Mouse (Mus musculus) midbrain, embryonic 10.5 days (tissue): ENCODE data around the gene Ing4. TPM values are rescaled to one million over a fixed set of nuclear protein-coding genes. Genes with fewer than 3 reads are reported as not detected.
A peak's percentile ranks its signal among the peaks of the same experiment; 100 is the strongest.

Experiments used
- DNase-seq: peaks from one replicate; pipeline ENCODE4 v3.0.0-alpha.2; 2017; ENCODE audit warnings: low spot score
- H3K27ac ChIP-seq: fragments of 300-500 bp; sonication (generic); replicated peaks from 2 replicates; pipeline ENCODE4 v1.5.1; 2016; ENCODE audit warnings: mild to moderate bottlenecking
- H3K27me3 ChIP-seq: fragments of 300-500 bp; sonication (generic); 2 replicates; pipeline ENCODE4 v1.6.1; 2016; ENCODE audit warnings: low read depth, mild to moderate bottlenecking; ENCODE audit not compliant: poor library complexity, severe bottlenecking
- H3K36me3 ChIP-seq: fragments of 300-500 bp; sonication (generic); 2 replicates; pipeline ENCODE4 v1.6.1; 2016; ENCODE audit warnings: mild to moderate bottlenecking, moderate library complexity
- H3K4me1 ChIP-seq: fragments of 300-500 bp; sonication (generic); 2 replicates; pipeline ENCODE4 v1.6.1; 2016
- H3K4me3 ChIP-seq: fragments of 300-500 bp; sonication (generic); 2 replicates; pipeline ENCODE4 v1.5.1; 2016; ENCODE audit warnings: mild to moderate bottlenecking, moderate library complexity
- H3K9me3 ChIP-seq: fragments of 300-500 bp; sonication (generic); replicated peaks from 2 replicates; pipeline ENCODE4 v1.6.1; 2016; ENCODE audit warnings: mild to moderate bottlenecking
- WGBS: fragments of 180-500 bp; shearing (Covaris S2); methylation state at CpG from one replicate; pipeline ENCODE4 v1.1.7; 2016; 5-methylcytosine and 5-hydroxymethylcytosine counted together
- microRNA-seq: library from miRNA; unstranded; fragments of <30 nt; microRNA quantifications from one replicate; pipeline ENCODE4, GENCODE M21; 2017
- polyA plus RNA-seq: library from polyadenylated mRNA; unstranded; fragments of >200 nt; fragmentation: Nextera tagmentation; extraction: Ambion mirVana; gene quantifications from 2 replicates; pipeline ENCODE4 v1.2.1, GENCODE M21; 2016

Gene Ing4
- polyA plus RNA-seq, 1 experiment from 2014 or later, result 121 TPM

DNA sequence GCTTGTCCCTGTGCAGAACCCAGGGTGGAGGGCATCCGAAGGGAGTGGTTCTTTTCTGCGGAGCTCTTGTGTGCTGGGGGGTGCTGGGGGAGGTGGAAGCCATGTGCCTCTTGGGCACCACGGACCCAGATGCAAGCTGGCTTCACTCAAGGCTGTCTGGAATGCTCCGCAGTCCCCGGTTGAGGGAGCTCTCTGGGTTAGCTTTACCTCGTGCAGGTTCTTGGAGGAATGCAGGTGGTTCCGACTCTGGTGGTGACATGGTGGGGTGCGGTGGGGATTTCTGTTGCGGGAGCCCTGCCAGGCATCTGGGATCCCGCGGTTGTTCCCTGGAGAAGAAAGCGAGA is 57.8 kb downstream of the Ing4 start:
- H3K36me3 ChIP-seq, result peaks cover 49% of the 10 kb centered on the region
- H3K4me1 ChIP-seq, result peaks cover 51% of the 10 kb centered on the region
- peak overlapping the region; percentile 80 for H3K4me3 ChIP-seq
- H3K27me3 ChIP-seq, result no peaks in the 10 kb centered on the region
- no peaks in the 10 kb centered on the region for H3K9me3 ChIP-seq
- peak overlapping the region; percentile 97 for H3K27ac ChIP-seq
- WGBS, result 1% methylated on average over 12 of the region's 12 CpGs
- peak; percentile 31 for DNase-seq

GRCm38 (mm10) chr6:125097951-125098350 is 58.4 kb downstream of the Ing4 start:
- WGBS, result 63% methylated on average over 8 of the region's 8 CpGs
- Histone ChIP-seq H3K4me3 (peak overlapping the region; percentile 80), H3K9me3 (no peaks in the 10 kb centered on the region), H3K4me1 (peaks cover 51% of the 10 kb centered on the region), H3K27ac (peak overlapping the region; percentile 97), H3K27me3 (no peaks in the 10 kb centered on the region), H3K36me3 (peaks cover 56% of the 10 kb centered on the region)
- no peak for DNase-seq

DNA sequence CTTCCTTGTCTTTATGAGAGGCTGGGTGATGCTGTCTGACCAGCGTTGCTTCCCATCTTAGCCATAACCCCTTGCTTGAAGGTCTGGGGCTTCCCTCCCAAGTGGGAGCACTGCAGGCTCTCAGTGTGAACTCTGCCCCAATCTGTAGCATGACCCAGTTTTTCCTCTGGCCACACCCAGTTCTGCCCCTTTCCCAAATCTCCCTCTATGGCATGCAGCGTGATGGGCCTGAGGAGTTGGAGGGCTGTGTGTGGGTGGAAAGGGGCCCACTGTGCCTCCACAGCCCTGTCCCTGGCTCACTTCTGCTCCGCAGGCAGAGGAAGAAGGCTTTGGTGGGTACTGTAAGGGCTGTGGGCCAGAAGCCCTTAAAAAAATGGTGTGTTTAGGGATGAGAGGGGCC is 59.0 kb downstream of the Ing4 start:
- H3K36me3 ChIP-seq, result peaks cover 61% of the 10 kb centered on the region
- H3K27ac ChIP-seq, result peak overlapping the region; percentile 97
- no peaks in the 10 kb centered on the region for H3K27me3 ChIP-seq
- H3K9me3 ChIP-seq, result no peaks in the 10 kb centered on the region
- DNase-seq, result no peak
- H3K4me1 ChIP-seq, result peaks cover 51% of the 10 kb centered on the region
- H3K4me3 ChIP-seq, result peak overlapping the region; percentile 80
- 73% methylated on average over 3 of the region's 3 CpGs for WGBS

Small RNA genes within 50 kb of the gene (microRNA-seq; reads per million reads assigned to microRNA genes)
- gene Mir7045, result not detected

Other genes with a start within 250 kb of the Ing4 start
- gene Spsb2, start 231.1 kb upstream of the Ing4 start, polyA plus RNA-seq, result 8.8 and 10.0 TPM in 2 replicates
- 786 and 953 TPM in 2 replicates for gene Tpi1, start 225.5 kb upstream of the Ing4 start, polyA plus RNA-seq
- gene Usp5, start 210.3 kb upstream of the Ing4 start, polyA plus RNA-seq, result 212 and 228 TPM in 2 replicates
- 258 and 273 TPM in 2 replicates for gene Cdca3, start 210.2 kb upstream of the Ing4 start, polyA plus RNA-seq
- 0.89 and 3.4 TPM in 2 replicates for gene Gnb3, start 199.5 kb upstream of the Ing4 start, polyA plus RNA-seq
- 8.3 and 9.9 TPM in 2 replicates for gene P3h3, start 182.0 kb upstream of the Ing4 start, polyA plus RNA-seq
- 2.8 and 3.6 TPM in 2 replicates for gene Gpr162, start 175.8 kb upstream of the Ing4 start, polyA plus RNA-seq
- gene Cd4, start 151.5 kb upstream of the Ing4 start, polyA plus RNA-seq, result 0.05 TPM in 1 of 2 replicates, not detected in the other
- 1.0 and 1.5 TPM in 2 replicates for gene Lag3, start 128.1 kb upstream of the Ing4 start, polyA plus RNA-seq
- 261 and 296 TPM in 2 replicates for gene Ptms, start 119.7 kb upstream of the Ing4 start, polyA plus RNA-seq
- 428 and 435 TPM in 2 replicates for gene Mlf2, start 108.4 kb upstream of the Ing4 start, polyA plus RNA-seq
- 140 and 142 TPM in 2 replicates for gene Cops7a, start 74.2 kb upstream of the Ing4 start, polyA plus RNA-seq
- 0.81 and 2.1 TPM in 2 replicates for gene Pianp, start 43.1 kb upstream of the Ing4 start, polyA plus RNA-seq
- 9.3 and 9.5 TPM in 2 replicates for gene Zfp384, start 30.6 kb upstream of the Ing4 start, polyA plus RNA-seq
- gene Acrbp, start 9.9 kb downstream of the Ing4 start, polyA plus RNA-seq, result 10.1 and 14.2 TPM in 2 replicates
- 0.16 and 0.19 TPM in 2 replicates for gene Lpar5, start 28.2 kb downstream of the Ing4 start, polyA plus RNA-seq
- 90.7 and 103 TPM in 2 replicates for gene Chd4, start 56.2 kb downstream of the Ing4 start, polyA plus RNA-seq
- 72.6 and 86.4 TPM in 2 replicates for gene Nop2, start 92.1 kb downstream of the Ing4 start, polyA plus RNA-seq
- gene Iffo1, start 105.5 kb downstream of the Ing4 start, polyA plus RNA-seq, result 12.7 and 15.1 TPM in 2 replicates
- 2,729 and 3,222 TPM in 2 replicates for gene Gapdh, start 126.7 kb downstream of the Ing4 start, polyA plus RNA-seq
- 236 and 246 TPM in 2 replicates for gene Ncapd2, start 151.9 kb downstream of the Ing4 start, polyA plus RNA-seq
- 211 and 231 TPM in 2 replicates for gene Mrpl51, start 152.0 kb downstream of the Ing4 start, polyA plus RNA-seq
- 4.2 and 5.1 TPM in 2 replicates for gene Vamp1, start 175.8 kb downstream of the Ing4 start, polyA plus RNA-seq
- 1.5 and 2.0 TPM in 2 replicates for gene Tapbpl, start 192.1 kb downstream of the Ing4 start, polyA plus RNA-seq
- 2.1 and 2.2 TPM in 2 replicates for gene Cd27, start 197.2 kb downstream of the Ing4 start, polyA plus RNA-seq
- 0.11 TPM in 1 of 2 replicates, not detected in the other for gene Tuba3a, start 246.3 kb downstream of the Ing4 start, polyA plus RNA-seq